16 mouse cellular contexts compared by ENCODE assay signal in the genomic region with DNA sequence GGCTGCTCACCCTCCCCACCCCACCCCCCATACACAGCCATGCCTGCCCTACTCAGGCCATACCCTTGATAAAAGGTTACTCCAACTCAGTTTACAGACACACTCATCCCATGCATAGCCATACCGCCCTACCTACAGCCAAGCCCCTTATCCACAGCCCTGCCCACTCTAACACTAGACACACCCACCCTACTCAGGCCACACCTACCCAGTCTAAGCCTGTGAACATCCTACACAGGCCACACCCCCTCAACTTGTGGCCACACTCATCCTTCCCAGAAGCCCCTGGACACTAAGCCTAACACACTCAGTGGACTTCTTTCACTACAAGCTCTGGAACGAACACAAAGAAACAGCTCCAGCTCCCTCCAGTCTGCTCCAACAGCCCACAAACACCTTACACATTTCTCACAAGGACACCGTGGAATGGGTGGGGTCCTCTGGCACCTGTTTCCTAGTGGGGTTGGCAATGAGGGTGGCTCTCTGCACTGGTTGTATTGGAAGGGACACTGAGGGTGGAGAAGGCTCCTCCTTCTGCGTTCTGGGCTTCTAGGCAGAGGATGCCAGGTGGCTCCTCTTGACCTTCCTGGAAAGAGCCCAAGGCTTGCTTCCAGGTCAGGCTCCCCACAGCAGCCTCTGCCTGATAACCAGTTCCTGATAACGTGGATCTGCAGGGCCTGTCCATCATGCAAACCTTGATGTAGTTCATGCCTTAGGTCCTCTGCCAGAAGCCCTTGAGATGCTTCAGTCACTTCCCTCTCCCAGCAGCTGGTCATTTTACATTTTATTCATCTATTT. TPM values are rescaled to one million over a fixed set of nuclear protein-coding genes. Genes with fewer than 3 reads are reported as not detected.
A peak's percentile ranks its signal among the peaks of the same experiment; 100 is the strongest.
DNase-seq lines count a peak whose midpoint lies in the region; ATAC-seq and TF ChIP-seq lines count a peak whose summit lies in the region.
"Had no signal": no experiment of that assay in that cellular context is flagged by ENCODE, and none has a peak within 500 bp of the region (broad histone marks: within the 10 kb centered on the region; RNA-seq: fewer than 3 reads in every experiment).

No protein-coding gene starts in this region.

- no peak overlapping the region for H3K9ac ChIP-seq in intestine, embryonic 16.5 days (ENCODE audit: low read depth, low read length)
- no peak overlapping the region for H3K9ac ChIP-seq in stomach, postnatal 0 days (ENCODE audit: low read length)
- H3K9ac ChIP-seq in midbrain, embryonic 14.5 days (replicated peaks; ENCODE audit: low read length): no peak overlapping the region
- H3K9ac ChIP-seq: hindbrain, embryonic 12.5 days had no signal

- no peak overlapping the region for H3K27ac ChIP-seq in intestine, embryonic 16.5 days (ENCODE audit: low read length)
- H3K27ac ChIP-seq in stomach, postnatal 0 days (replicated peaks): no peak overlapping the region
- H3K27ac ChIP-seq in midbrain, embryonic 14.5 days (replicated peaks; ENCODE audit: low read depth, low read length): no peak overlapping the region
- H3K27ac ChIP-seq: hindbrain, embryonic 12.5 days; limb, embryonic 12.5 days had no signal

- no peak overlapping the region for H3K4me2 ChIP-seq in intestine, embryonic 16.5 days (ENCODE audit: low read depth, low read length)
- no peak overlapping the region for H3K4me2 ChIP-seq in stomach, postnatal 0 days (replicated peaks; ENCODE audit: low read depth)
- H3K4me2 ChIP-seq in midbrain, embryonic 14.5 days (ENCODE audit: low read length): no peak overlapping the region
- H3K4me2 ChIP-seq: hindbrain, embryonic 12.5 days; limb, embryonic 12.5 days had no signal

- H3K4me1 ChIP-seq in intestine, embryonic 16.5 days (ENCODE audit: control insufficient read depth, insufficient read depth, low read length): peaks cover 32% of the 10 kb centered on the region
- peaks cover 9% of the 10 kb centered on the region for H3K4me1 ChIP-seq in stomach, postnatal 0 days (replicated peaks; ENCODE audit: control insufficient read depth, insufficient read depth)
- peaks cover 31% of the 10 kb centered on the region for H3K4me1 ChIP-seq in midbrain, embryonic 14.5 days (ENCODE audit: control insufficient read depth, insufficient read depth, low read length)

- H3K9me3 ChIP-seq in intestine, embryonic 16.5 days (ENCODE audit: control insufficient read depth, low read length): no peaks in the 10 kb centered on the region
- no peaks in the 10 kb centered on the region for H3K9me3 ChIP-seq in stomach, postnatal 0 days (ENCODE audit: control insufficient read depth, low read length)
- H3K9me3 ChIP-seq in midbrain, embryonic 14.5 days (ENCODE audit: control insufficient read depth, low read length): no peaks in the 10 kb centered on the region
- H3K9me3 ChIP-seq: hindbrain, embryonic 12.5 days; limb, embryonic 12.5 days had no signal

- ATAC-seq in intestine, embryonic 16.5 days: 0 out of 2 replicates have a peak, but pooled peaks have one; percentile 42
- 0 out of 2 replicates have a peak, but pooled peaks have one; percentile 34 for ATAC-seq in stomach, postnatal 0 days (ENCODE audit: low FRiP score, low TSS enrichment)
- no peak for ATAC-seq in midbrain, embryonic 14.5 days (ENCODE audit: low FRiP score, low TSS enrichment)
- ATAC-seq: CD4-positive, CD25-positive, alpha-beta regulatory T cell, adult 4 months; forebrain, embryonic 14.5 days had no signal

- TF ChIP-seq EP300 in stomach, postnatal 0 days (optimal IDR thresholded peaks at IDR 0.05): no peak

- H3K36me3 ChIP-seq in intestine, embryonic 16.5 days (ENCODE audit: control insufficient read depth, insufficient read depth, low read length): no peaks in the 10 kb centered on the region
- H3K36me3 ChIP-seq in stomach, postnatal 0 days (ENCODE audit: control insufficient read depth, insufficient read depth, low read length): no peaks in the 10 kb centered on the region
- no peaks in the 10 kb centered on the region for H3K36me3 ChIP-seq in midbrain, embryonic 14.5 days (ENCODE audit: control insufficient read depth, insufficient read depth, low read length)
- H3K36me3 ChIP-seq: hindbrain, embryonic 12.5 days; limb, embryonic 12.5 days had no signal

- intact Hi-C loops in gastrocnemius, postnatal 14 days (cut with DNase I; ENCODE audit: low total_unique reads): no loop called here

- H3K4me3 ChIP-seq in intestine, embryonic 16.5 days (ENCODE audit: low read length): no peak overlapping the region
- no peak overlapping the region for H3K4me3 ChIP-seq in stomach, postnatal 0 days (ENCODE audit: low read depth, low read length)
- no peak overlapping the region for H3K4me3 ChIP-seq in midbrain, embryonic 14.5 days (replicated peaks; ENCODE audit: low read depth, low read length)
- H3K4me3 ChIP-seq: hindbrain, embryonic 12.5 days; limb, embryonic 12.5 days had no signal

- TF ChIP-seq CTCF in stomach, postnatal 0 days (IDR thresholded peaks at IDR 0.05; ENCODE audit: low read depth): no peak

- DNase-seq in gastrocnemius, adult 18-20 months (ENCODE audit: low spot score): peak; percentile 13
- DNase-seq in gastrocnemius, postnatal 14 days: no peak
- peak; percentile 46 for DNase-seq in lung, postnatal 10 days
- no peak for DNase-seq in lung, postnatal 25 days (ENCODE audit: low spot score)
- DNase-seq in stomach, postnatal 0 days (ENCODE audit: low spot score): peak; percentile 68
- no peak for DNase-seq in retina, embryonic 14.5 days (ENCODE audit: low spot score)
- no peak for DNase-seq in midbrain, embryonic 14.5 days
- DNase-seq: kidney, adult 8-10 months; kidney, postnatal 4 days; right cerebral cortex, adult 18-20 months; thymus, adult 18-20 months had no signal

- H3K27me3 ChIP-seq in intestine, embryonic 16.5 days (replicated peaks; ENCODE audit: control insufficient read depth, insufficient read depth, low read length): no peaks in the 10 kb centered on the region
- H3K27me3 ChIP-seq in stomach, postnatal 0 days (ENCODE audit: control insufficient read depth, insufficient read depth, low read length): no peaks in the 10 kb centered on the region
- H3K27me3 ChIP-seq in midbrain, embryonic 14.5 days (ENCODE audit: control insufficient read depth, insufficient read depth, low read length): no peaks in the 10 kb centered on the region

- 68% methylated on average over 5 of the region's 5 CpGs for WGBS in intestine, embryonic 16.5 days
- WGBS in stomach, postnatal 0 days: 69% methylated on average over 5 of the region's 5 CpGs
- 85% methylated on average over 5 of the region's 5 CpGs for WGBS in midbrain, embryonic 14.5 days

RNA-seq across cellular contexts. Expression of gene Cbx4, which starts 37.7 kb away (rescaled TPM):
- total RNA-seq in gastrocnemius, adult 18-20 months (2021): 1 to 10 TPM; 1.6 to 2.5 TPM
- 1 to 10 TPM; 4.7 to 5.9 TPM for total RNA-seq in gastrocnemius, postnatal 14 days (2021)
- 9.3 and 10.0 TPM in 2 replicates for polyA plus RNA-seq in intestine, embryonic 16.5 days (2015; fragmentation: Nextera tagmentation; extraction: Ambion mirVana)
- 9.6 and 11.2 TPM in 2 replicates for polyA plus RNA-seq in stomach, postnatal 0 days (2015; fragmentation: Nextera tagmentation; extraction: Ambion mirVana)
- polyA plus RNA-seq in midbrain, embryonic 14.5 days (2014; fragmentation: Nextera tagmentation; extraction: Ambion mirVana): 19.0 and 19.3 TPM in 2 replicates

Comparison
In these comparisons a context has a peak if more than half of its experiments do, and no peak if none do; other contexts are left out.
1. DNase-seq: peak in gastrocnemius, adult 18-20 months (single experiment), lung, postnatal 10 days (single experiment) and stomach, postnatal 0 days (single experiment); none in gastrocnemius, postnatal 14 days (single experiment), lung, postnatal 25 days (single experiment), retina, embryonic 14.5 days (single experiment) and midbrain, embryonic 14.5 days (single experiment).